Mouse (Mus musculus): ENCODE data around the gene Vegfa.
A peak's percentile ranks its signal among the peaks of the same experiment; 100 is the strongest.
"Not testable (repeated sequence)": the region's sequence is repeated elsewhere in the genome, so short reads cannot be mapped to it uniquely, and the experiment has no call there.

Gene Vegfa

DNA sequence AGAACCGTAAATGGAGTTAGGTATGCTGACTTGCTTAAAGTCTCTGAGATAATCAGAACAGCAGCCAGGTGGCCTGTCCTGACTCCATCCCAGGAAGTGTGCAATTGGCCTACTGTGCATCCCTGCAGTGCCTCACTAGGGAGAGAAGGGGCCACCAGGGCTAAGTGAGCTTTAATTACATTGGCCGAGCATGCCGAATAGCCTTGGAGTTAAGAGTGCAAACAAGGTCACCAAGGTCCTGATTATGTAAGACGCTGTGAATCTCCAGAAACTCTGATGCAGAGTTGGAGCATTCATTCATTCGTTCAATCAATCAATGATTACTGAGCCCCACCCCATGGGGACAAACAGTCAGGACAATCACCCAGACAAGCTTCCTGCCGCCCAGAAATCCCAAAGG lies 33.8 kb downstream of the Vegfa start:
- DNase-seq (ENCODE audit: low spot score) = peak; percentile 70

DNA sequence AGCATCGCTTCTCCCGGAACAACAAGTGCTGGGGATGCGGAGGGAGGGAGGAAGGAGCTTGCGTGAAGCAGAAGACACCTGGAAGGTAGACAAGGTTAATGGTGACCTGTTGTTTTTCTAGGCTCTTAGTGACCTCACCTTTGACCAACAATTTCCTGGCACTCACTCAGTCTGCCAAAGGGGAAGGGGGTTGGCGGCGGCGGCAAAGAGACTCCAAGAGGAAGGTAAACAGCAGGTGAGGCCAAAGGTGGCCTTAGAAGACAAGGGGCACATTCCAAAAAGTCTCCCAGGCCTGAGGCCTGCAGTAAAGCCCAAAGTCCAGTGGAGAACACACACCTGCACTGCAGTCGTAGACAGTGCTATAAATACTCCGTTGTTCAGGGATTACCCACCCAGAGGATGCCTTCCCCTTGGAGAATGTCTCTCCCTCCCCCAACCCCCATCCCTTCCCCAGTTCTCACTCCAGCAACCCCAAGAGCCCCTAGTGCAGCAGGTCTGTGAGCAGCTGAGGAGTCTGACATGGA lies 35.2 kb downstream of the Vegfa start:
- DNase-seq (ENCODE audit: low spot score) = peak; percentile 89

DNA sequence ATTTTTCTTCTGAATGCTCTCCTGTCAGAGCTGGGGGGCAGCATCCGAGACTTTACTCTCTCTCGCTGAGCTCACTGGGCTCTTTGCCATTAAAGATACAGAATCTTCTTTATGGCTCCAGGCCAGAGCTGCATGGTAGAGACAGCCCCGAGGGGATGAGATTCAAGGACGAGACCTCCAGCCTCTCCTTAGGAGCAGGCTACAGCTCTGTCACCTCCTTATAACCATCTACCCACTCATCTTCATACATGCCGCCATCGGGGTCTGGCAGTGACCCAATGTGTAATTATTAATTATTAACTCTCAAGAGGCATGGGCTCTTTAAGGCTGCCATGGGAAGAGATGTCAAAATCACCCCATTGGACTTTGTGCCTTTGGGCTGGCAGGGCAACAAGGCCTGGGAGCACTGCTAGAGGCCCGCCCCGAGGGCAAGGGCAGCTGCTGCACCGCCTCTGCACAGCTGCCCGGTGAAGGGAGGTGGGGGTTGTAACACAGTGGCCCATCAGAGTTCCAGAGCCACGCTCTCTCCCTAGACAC lies 37.8 kb downstream of the Vegfa start:
- DNase-seq (ENCODE audit: low spot score) = peak; percentile 55

DNA sequence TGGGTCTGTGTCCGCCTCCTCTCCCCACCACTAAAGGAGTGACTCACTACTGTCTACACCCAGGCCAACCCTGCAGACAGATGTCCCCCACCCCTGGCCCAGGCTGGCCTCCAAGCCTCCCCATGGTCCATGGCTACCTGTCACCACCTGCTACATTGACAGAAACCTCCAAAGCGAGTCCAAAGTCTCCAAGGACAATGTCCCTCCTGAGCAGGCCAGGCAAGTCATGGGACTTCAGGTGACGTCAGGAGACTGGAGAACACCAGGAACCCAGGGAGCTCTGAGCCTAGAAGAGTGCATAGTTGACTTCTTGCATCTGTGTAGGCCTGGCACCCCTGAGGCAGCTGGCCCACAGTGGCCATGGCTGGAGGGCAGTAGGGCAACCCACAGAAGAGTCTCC lies 45.3 kb downstream of the Vegfa start:
- peak; percentile 79 for DNase-seq (ENCODE audit: low spot score)

DNA sequence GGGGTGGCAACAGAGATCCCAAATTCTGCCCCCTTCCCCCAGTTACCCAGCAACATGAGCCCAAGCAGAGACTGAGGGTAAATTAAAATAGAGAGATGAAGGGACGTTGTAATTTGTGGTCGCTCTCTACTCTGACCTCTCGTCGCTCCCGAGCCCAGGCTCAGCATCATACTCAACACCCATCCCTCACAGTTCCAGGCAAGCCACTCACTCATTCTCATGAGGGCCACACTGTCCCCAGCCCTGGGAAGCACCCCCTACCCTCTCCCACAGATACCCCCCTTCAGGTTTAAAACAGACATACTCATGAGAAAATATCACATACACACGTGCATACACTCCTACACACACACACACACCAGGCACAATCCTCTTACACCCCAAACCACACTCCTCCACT lies 45.8 kb downstream of the Vegfa start:
- DNase-seq (ENCODE audit: low spot score) = no peak

DNA sequence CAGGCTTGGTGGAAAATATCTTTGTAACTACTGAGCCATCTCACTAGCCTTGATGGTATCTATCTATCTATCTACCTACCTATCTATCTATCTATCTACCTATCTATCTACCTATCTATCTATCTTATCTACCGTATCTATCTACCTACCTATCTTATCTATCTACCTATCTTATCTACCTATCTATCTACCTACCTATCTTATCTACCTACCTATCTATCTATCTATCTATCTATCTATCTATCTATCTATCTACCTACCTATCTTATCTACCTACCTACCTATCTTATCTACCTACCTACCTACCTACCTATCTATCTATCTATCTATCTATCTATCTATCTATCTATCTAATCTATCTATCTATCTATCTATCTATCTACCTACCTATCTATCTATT lies 49.0 kb downstream of the Vegfa start:
- DNase-seq (ENCODE audit: low spot score) = not testable (repeated sequence)

DNA sequence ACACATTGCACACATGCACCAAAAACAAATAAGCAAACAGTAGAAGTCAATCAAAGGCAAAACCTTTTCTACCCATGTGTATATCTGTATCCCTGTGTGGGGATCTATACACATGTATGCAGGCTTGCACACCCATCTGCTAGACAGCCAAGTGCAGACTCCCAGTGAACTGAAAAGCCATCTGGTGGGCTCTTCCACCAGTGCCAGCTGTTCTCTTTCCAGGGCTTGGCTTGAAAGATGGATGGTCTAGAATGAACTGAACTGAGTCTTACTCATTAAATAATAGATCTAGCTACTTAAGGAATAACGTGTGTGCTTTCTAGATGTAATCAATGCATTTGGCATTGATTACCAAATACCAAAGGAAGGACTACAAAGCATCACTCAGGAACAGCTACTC lies 50.3 kb downstream of the Vegfa start:
- no peak for DNase-seq (ENCODE audit: low spot score)

DNA sequence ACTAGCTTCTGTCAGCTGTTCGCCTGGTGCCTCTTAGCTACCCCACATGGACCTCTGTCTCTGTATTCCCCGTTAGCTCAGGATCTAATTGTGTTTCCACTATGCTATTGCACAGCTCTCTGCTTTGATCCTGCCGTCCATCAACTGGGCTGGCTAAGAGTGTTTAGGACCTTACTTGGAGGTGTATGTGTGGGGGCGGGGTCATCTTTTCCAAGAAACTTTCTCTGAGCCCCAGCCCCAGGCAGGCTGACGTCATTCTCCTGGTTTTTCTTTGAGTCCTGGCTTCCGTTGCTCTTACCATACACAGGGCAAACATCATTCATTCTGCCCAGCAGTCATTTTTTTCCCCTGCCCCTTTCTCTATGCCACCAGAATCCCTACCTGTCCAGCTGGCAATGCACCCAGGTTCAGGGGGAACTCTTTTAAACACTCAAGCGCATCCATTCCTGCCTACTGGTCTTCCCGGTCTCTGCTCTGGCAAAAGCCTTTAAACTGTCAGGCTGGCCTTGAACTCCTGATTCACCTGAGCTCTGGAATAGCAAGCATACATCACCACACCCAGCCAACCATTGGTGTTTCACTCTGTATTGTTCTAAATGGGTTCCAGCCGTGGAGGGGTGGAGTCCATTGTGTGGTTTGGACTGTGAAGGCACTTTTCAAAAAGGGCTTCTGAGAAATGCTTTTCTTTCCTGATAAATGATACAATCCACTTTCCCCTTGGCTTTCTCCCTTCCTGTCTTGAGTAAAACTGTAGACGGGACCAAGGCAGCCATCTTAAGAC lies 53.0 kb downstream of the Vegfa start:
- DNase-seq (ENCODE audit: low spot score) = no peak

DNA sequence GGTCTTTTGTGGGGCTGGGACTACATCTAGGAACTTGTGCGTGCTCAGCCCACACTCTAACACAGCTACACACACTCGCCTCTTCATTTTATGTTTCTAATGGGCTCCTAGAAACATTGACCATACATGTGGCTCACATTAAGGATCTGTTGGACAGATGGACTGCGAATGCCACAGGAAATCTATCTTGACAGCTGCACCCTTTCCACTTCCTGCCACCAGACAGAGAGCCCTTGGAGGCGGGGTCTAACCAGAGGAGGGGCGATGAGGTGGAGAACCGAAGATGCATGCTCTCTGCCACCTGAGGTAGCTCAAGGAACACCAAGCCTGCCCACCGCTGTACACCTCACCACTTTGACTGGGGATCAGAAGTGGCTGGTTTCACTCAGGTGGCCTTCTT lies 57.7 kb downstream of the Vegfa start:
- no peak for DNase-seq (ENCODE audit: low spot score)

DNA sequence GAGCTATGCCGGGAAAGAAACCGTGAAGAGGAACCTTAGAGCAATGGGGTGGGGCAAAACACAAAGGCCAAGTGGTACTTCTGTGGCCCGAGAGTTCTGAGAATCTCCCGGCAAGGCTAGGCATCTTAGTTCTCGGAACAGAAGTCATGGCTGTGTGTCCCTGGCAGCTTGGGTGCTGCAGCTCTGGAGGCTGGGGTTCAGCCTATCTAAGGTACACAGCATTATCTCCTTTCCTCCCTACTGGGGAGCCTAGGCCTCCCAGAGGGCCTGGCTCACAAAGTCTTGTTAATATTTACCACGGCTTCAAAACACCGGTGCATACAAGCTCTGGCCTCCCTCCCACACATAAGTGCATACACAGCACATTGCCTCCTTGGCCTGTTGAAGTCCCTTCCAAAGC lies 59.0 kb downstream of the Vegfa start:
- peak; percentile 78 for DNase-seq (ENCODE audit: low spot score)

DNA sequence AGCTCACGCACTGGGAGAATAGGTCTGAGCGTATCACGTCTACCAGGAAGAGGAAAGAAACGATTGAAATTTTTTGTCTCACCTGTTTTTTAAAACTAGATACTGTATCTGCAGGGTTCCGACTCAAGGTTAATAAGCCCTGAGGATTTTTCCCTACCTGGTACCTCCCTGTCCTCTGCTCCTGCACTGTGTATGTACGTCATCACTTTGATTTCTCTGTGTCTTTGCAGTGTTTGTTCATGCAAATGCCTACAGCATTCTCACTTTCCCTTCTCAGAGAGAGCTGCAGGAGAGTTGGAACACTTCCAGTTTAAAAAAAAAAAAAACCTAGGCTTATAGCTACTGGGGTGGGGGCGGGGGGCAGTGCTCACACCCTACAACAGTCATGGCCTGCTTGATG lies 59.8 kb downstream of the Vegfa start:
- no peak for DNase-seq (ENCODE audit: low spot score)

DNA sequence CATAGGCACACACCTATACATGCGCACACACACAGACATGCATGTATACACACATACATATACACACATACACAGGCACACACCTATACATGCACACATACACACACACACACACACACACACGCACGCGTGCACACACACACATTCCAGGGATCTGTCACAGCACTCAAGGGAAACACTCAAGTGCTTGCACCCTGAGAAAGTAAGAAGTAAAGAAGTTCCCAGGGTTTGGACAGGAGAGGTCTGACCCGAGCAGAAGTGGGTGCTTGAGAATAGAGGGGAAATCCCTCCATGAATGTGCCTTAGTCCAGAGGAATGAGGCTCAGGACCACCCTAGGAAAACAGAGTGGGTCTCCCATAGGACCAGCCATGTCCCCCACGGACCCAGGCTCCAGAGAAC lies 60.4 kb downstream of the Vegfa start:
- no peak for DNase-seq (ENCODE audit: low spot score)

DNA sequence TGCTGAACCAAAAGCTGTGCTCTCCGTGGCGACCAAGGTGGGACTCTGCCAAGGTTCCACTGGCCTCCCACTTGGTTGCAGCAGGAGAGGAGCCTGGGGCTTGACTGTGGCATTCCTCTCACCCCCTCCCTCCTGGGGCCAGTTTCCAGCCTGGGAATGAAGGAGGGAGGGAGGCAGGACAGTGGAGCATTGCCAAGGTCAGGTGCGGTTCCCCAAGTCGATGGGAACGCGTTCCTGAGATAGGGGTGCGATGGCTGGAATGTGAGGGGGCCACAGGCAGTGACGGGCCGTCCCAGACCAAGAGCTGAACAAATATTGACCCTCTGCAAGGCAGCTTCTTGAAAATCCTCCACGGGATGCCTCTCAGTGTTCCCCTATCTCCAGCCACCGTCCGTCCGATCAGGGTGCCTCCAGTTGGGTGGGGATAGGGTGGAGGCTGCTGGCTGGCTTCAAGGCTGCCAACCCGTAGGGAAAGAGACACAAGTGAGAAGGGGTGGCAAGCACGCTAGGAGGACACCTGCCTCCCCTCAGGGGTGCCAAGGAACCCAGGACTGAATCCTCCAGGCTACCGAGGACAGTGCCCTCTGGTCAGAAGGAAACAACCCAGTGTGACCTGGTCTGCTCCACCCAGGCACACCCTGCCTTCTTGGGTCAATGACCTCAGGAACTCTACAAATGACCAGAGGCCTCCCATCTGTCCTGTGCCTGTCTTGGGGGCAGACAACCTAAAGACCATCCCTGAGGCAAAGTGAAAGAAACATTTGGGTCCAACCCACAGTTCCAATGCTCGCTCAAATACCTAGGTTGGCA lies 61.2 kb downstream of the Vegfa start:
- no peak for DNase-seq (ENCODE audit: low spot score)

DNA sequence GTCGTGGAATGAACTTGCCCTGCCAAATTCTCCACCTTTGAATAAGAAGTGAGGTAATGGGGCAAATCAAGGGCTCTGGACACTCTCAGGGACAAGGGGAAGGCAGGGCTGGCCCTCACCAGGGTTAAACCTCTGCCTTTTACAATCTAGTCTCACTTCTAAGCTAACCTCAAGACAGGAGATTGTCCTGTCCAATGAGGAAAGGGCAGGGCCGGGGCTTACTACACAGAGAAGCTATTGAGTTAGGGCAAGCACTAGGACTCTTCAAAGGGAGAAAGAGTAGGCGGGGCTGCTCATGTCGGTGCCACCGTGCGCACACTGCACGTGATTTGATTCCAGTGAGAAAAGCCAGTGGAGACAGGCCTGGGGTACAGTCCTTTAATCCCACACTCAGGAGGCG lies 62.6 kb downstream of the Vegfa start:
- DNase-seq (ENCODE audit: low spot score) = no peak

DNA sequence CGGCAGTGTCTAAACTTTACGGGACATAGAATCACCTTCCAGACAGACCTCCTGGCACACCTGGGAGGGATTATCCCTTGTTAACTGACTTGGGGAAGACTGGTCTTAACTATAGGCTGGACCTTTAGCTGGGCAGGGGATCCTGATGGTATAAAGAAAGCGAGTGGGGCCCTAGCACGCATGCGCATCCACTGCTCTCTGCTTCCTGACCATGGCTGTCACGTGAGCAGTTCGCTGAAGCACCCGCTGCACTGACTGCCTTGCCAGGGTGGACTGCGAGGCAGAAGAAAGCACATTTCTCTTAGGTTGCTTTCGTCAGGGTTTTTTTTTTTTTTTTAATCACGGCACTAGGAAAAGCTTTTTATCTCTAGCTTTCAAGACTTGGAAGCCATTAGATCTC lies 63.8 kb downstream of the Vegfa start:
- no peak for DNase-seq (ENCODE audit: low spot score)

All from yolk sac, embryonic 10.5 days (tissue).